Mouse (Mus musculus) G1E (cell line): ENCODE measurements around the gene Otud6a. TPM values are rescaled to one million over a fixed set of nuclear protein-coding genes. Genes with fewer than 3 reads are reported as not detected.

ENCODE experiments used
- ATAC-seq: 2 replicates; pipeline ENCODE4 v1.8.0; 2016; ENCODE audit warnings: mild to moderate bottlenecking; ENCODE audit not compliant: insufficient number of reproducible peaks, poor library complexity, low FRiP score, severe bottlenecking; ENCODE audit errors: extremely low read depth
- DNase-seq: peaks from one replicate; pipeline ENCODE4 v3.0.0; 2012; ENCODE audit warnings: low spot score
- H3K27me3 ChIP-seq: 2 replicates; pipeline ENCODE4 v1.6.1; 2012; ENCODE audit warnings: mild to moderate bottlenecking, low read length, inconsistent platforms; ENCODE audit not compliant: insufficient read depth
- H3K36me3 ChIP-seq: replicated peaks from 2 replicates; pipeline ENCODE3; 2012; ENCODE audit warnings: mild to moderate bottlenecking, inconsistent platforms
- H3K4me1 ChIP-seq: 2 replicates; pipeline ENCODE4 v1.6.1; 2012; ENCODE audit warnings: low read depth, low read length, inconsistent platforms, mixed read lengths; ENCODE audit not compliant: insufficient read depth
- H3K4me3 ChIP-seq: 2 replicates; pipeline ENCODE4 v1.5.1; 2012; ENCODE audit warnings: low read depth, mild to moderate bottlenecking, inconsistent platforms, low read length, moderate library complexity, mixed read lengths
- H3K9me3 ChIP-seq: replicated peaks from 2 replicates; pipeline ENCODE4 v1.6.1; 2012; ENCODE audit warnings: inconsistent platforms
- CTCF ChIP-seq: IDR thresholded peaks from 2 replicates; pipeline ENCODE4 v1.5.1; 2012; ENCODE audit warnings: low read depth, low read length, inconsistent platforms, mixed read lengths
- GATA1 ChIP-seq: IDR thresholded peaks from 2 replicates; pipeline ENCODE4 v1.6.1; 2012; ENCODE audit warnings: borderline replicate concordance, low read length, inconsistent platforms, mixed read lengths
- GATA2 ChIP-seq: IDR thresholded peaks from 2 replicates; pipeline ENCODE4 v1.6.1; 2012; ENCODE audit warnings: low read depth, low read length, inconsistent platforms, borderline replicate concordance
- POLR2AphosphoS5 ChIP-seq: IDR thresholded peaks from 2 replicates; pipeline ENCODE4 v1.6.1; 2012; ENCODE audit warnings: low read depth, low read length, inconsistent platforms; ENCODE audit not compliant: insufficient replicate concordance
- TAL1 ChIP-seq: conservative IDR thresholded peaks from 2 replicates; pipeline ENCODE4 v1.6.1; 2012; ENCODE audit warnings: low read depth, low read length, inconsistent platforms, mixed read lengths
- polyA plus RNA-seq: library from polyadenylated mRNA; stranded (reverse); fragments of >175 nt; gene quantifications from 2 replicates; pipeline ENCODE4 v1.2.3, GENCODE M21; 2012
- total RNA-seq, 2 experiments: library from RNA; stranded (forward) in 1 of 2; stranded (reverse) in 1 of 2; fragments of 200-1000 nt in 1 of 2; fragments of >200 nt in 1 of 2; fragmentation: Nextera tagmentation in 1 of 2; gene quantifications; 2 replicates each; pipeline ENCODE4 v1.2.3; 2014 to 2017

Otud6a gene
- total and polyA plus RNA-seq, 3 experiments = 0.33 TPM; not detected in 2

- DNase-seq (no peak), ATAC-seq (no peak)
- H3K4me3 ChIP-seq = no peak overlapping the region
- no peaks in the 10 kb centered on the region for H3K27me3 ChIP-seq
- no peaks in the 10 kb centered on the region for H3K36me3 ChIP-seq
- TF ChIP-seq POLR2AphosphoS5 (no peak), GATA1 (no peak), CTCF (no peak), GATA2 (no peak), TAL1 (no peak)
- no peaks in the 10 kb centered on the region for H3K9me3 ChIP-seq
- no peaks in the 10 kb centered on the region for H3K4me1 ChIP-seq
These were observed 42.7 kb downstream of the Otud6a start for GRCm38 (mm10) chrX:100471491-100471890.

GRCm38 (mm10) chrX:100475569-100476223, 46.9 kb downstream of the Otud6a start:
- no peak for ATAC-seq
- H3K4me1 ChIP-seq = no peaks in the 10 kb centered on the region
- no peak for TF ChIP-seq GATA1
- no peak for TF ChIP-seq CTCF
- TF ChIP-seq GATA2 = no peak
- TF ChIP-seq TAL1 = no peak
- no peak for TF ChIP-seq POLR2AphosphoS5

More at GRCm38 (mm10) chrX:100475569-100476223, 46.9 kb downstream of the Otud6a start:
- no peaks in the 10 kb centered on the region for H3K9me3 ChIP-seq
- H3K27me3 ChIP-seq = no peaks in the 10 kb centered on the region
- H3K4me3 ChIP-seq = no peak overlapping the region
- H3K36me3 ChIP-seq = no peaks in the 10 kb centered on the region
- no peak for DNase-seq

Other genes with a start within 250 kb of the Otud6a start
- 0.73 and 2.0 TPM in 2 replicates for gene Awat2, start 13.7 kb downstream of the Otud6a start, total RNA-seq (2014; fragmentation: Nextera tagmentation)
- 0.82 and 1.0 TPM in 2 replicates for gene Awat2, start 13.7 kb downstream of the Otud6a start, total RNA-seq (2017)
- 0.08 TPM in 1 of 2 replicates, not detected in the other for gene Awat2, start 13.7 kb downstream of the Otud6a start, polyA plus RNA-seq
- gene Igbp1, start 65.3 kb downstream of the Otud6a start, total RNA-seq (2014; fragmentation: Nextera tagmentation) = 63.3 and 72.2 TPM in 2 replicates
- gene Igbp1, start 65.3 kb downstream of the Otud6a start, total RNA-seq (2017) = 103 and 104 TPM in 2 replicates
- 18.7 and 20.7 TPM in 2 replicates for gene Igbp1, start 65.3 kb downstream of the Otud6a start, polyA plus RNA-seq
- not detected in 2 replicates for gene Dgat2l6, start 95.8 kb downstream of the Otud6a start, total RNA-seq (2014; fragmentation: Nextera tagmentation)
- gene Dgat2l6, start 95.8 kb downstream of the Otud6a start, total RNA-seq (2017) = 0.11 and 0.12 TPM in 2 replicates
- not detected in 2 replicates for gene Dgat2l6, start 95.8 kb downstream of the Otud6a start, polyA plus RNA-seq
- gene Awat1, start 143.2 kb downstream of the Otud6a start, total RNA-seq (2014; fragmentation: Nextera tagmentation) = not detected in 2 replicates
- 0.12 TPM in 1 of 2 replicates, not detected in the other for gene Awat1, start 143.2 kb downstream of the Otud6a start, total RNA-seq (2017)
- gene Awat1, start 143.2 kb downstream of the Otud6a start, polyA plus RNA-seq = not detected in 2 replicates
- not detected in 2 replicates for gene P2ry4, start 165.9 kb downstream of the Otud6a start, total RNA-seq (2014; fragmentation: Nextera tagmentation)
- gene P2ry4, start 165.9 kb downstream of the Otud6a start, total RNA-seq (2017) = 0.05 TPM in 1 of 2 replicates, not detected in the other
- not detected in 2 replicates for gene P2ry4, start 165.9 kb downstream of the Otud6a start, polyA plus RNA-seq
- gene Arr3, start 176.5 kb downstream of the Otud6a start, total RNA-seq (2014; fragmentation: Nextera tagmentation) = not detected in 2 replicates
- 0.38 TPM in 1 of 2 replicates, not detected in the other for gene Arr3, start 176.5 kb downstream of the Otud6a start, total RNA-seq (2017)
- gene Arr3, start 176.5 kb downstream of the Otud6a start, polyA plus RNA-seq = not detected in 2 replicates
- gene Kif4, start 196.7 kb downstream of the Otud6a start, total RNA-seq (2014; fragmentation: Nextera tagmentation) = 66.0 and 77.6 TPM in 2 replicates
- gene Kif4, start 196.7 kb downstream of the Otud6a start, total RNA-seq (2017) = 51.2 and 64.4 TPM in 2 replicates
- gene Kif4, start 196.7 kb downstream of the Otud6a start, polyA plus RNA-seq = 3.5 and 3.6 TPM in 2 replicates
- 52.7 and 58.3 TPM in 2 replicates for gene Pdzd11, start 197.6 kb downstream of the Otud6a start, total RNA-seq (2014; fragmentation: Nextera tagmentation)
- gene Pdzd11, start 197.6 kb downstream of the Otud6a start, total RNA-seq (2017) = 37.0 and 39.0 TPM in 2 replicates
- gene Pdzd11, start 197.6 kb downstream of the Otud6a start, polyA plus RNA-seq = 4.2 and 8.4 TPM in 2 replicates